Mouse (Mus musculus): ENCODE measurements at regions not wholly inside any gene's neighbourhood (a gene's known extent, or its start where the extent isn't known, plus 50 kb on each side); places are given as distances from the start of the nearest gene placed in this dataset.

DNA sequence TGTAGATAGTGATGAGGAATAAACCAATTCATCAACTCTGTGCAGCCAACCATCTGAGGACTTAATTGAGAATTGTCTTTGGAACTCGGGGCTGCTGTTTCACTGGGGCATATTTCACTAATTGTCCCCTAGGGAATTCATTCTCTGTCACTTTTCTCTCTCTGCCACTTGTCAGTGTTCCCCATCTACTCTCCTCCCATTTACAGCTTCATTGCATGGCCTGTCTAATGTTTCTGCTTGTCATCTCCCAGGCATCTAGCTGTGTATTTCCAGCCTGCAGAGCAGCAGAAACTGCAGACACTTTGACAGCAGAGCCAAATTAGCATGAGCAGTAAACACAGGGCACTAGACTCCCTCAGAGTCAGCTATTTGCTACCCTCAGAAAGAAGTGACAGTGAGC, 1105.2 kb downstream of the Ntrk3 start:
- DNase-seq (ENCODE audit: low spot score), result peak; percentile 86

DNA sequence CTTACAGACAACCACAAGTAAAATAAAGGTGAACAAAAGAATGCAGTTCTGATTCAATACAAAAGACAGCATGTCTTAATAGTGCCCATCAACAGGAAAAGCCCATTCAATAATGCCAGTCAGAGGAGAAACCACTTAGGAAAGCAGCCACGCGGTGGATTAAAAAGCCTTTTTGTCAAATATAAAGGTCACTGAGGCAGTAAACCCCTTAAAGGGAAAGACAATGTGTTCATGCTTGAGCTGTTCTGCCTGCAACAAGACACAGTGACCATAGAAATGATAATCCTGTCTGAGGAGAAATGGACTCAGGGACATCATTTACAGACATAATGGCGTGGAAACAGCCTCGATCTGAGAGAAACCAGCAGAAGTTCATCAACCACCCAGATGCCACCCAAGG, 1114.3 kb downstream of the Ntrk3 start:
- no peak for DNase-seq (ENCODE audit: low spot score)

DNA sequence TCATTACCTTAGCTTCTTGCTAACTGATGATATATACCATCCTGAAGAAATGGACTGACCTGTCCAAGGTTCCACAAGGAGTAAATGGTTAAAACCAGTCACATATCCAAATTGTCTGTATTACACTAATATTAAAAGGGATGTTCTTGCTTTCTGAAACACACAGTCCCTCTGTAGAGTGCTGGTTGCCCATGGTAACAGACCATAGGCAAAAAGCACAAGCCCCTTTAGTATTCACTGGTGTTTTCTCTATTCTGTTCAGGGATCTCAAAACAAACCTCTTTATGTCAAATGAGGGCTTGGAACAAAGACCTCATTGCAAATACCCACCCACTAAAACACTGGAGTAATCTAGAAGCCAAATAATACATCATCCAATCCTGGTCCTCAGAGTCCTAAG, 1114.9 kb downstream of the Ntrk3 start:
- DNase-seq (ENCODE audit: low spot score), result no peak

DNA sequence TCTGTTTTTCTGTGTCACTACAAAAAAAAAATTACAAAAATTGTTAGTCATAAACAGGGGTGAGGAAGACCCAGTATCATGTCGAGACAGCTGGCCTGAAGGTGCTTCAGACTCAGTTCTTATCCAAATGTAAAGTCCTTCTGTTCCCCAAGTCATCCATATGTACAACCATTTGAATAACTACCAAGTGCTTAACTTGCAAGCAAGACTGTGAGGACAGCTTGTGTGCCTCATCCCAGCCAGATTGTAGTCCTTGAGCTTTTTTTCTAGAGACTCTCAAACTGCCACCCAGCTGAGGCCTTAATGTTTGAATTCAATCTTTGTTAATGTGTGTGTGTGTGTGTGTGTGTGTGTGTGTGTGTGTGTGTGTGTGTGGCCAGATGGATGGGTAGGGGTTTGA, 1164.9 kb downstream of the Ntrk3 start:
- DNase-seq (ENCODE audit: low spot score), result no peak

DNA sequence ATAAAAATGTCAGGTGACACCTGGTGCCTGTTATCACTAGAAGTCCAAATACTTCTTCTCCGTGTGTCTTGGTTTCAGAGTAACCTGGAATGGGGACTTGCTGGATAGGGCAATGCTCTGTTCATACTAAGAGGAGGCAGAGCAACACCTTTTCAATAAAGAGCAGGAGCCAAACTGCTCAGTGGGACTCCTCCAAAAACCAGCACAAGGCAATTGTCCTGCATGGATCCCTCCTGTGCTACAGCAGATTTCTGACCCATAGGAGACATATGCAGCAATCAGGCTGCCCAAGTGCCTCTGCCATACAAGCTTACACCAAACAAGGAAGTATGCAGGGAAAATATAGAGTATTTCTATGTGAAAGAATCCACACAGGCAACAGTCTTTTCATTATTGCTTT, 1178.7 kb downstream of the Ntrk3 start:
- DNase-seq (ENCODE audit: low spot score), result no peak

- no peak for DNase-seq (ENCODE audit: low spot score)
Observed at GRCm38 (mm10) chr7:77558536-77558935, 1179.3 kb downstream of the Ntrk3 start.

- DNase-seq (ENCODE audit: low spot score), result no peak
Observed at GRCm38 (mm10) chr7:77536890-77537289, 1200.9 kb downstream of the Ntrk3 start.

GRCm38 (mm10) chr7:77527906-77528305, 1209.9 kb downstream of the Ntrk3 start:
- no peak for DNase-seq (ENCODE audit: low spot score)

GRCm38 (mm10) chr7:77509586-77509985, 1228.2 kb downstream of the Ntrk3 start:
- DNase-seq (ENCODE audit: low spot score), result no peak

DNA sequence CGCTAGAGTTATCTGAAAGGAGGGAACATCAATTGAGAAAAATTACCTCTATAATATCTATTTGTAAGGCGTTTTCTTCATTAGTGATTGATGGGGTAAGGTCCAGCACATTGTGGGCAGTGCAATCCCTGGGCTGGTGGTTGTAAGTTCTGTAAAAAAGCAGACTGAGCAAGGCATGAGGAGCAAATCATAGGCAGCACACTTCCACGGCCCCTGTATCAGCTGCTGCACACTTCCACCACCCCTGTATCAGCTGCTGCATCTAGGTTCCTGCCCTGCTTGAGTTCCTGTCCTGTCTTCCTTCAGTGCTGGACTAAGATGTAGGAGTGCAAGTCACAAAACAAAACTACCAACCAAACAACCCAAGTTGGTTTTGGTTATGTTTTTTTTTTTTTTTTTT, 1230.2 kb downstream of the Ntrk3 start:
- DNase-seq (ENCODE audit: low spot score), result no peak

GRCm38 (mm10) chr7:77502608-77503007, 1235.2 kb downstream of the Ntrk3 start:
- no peak for DNase-seq (ENCODE audit: low spot score)

GRCm38 (mm10) chr7:77495066-77495465, 1242.7 kb downstream of the Ntrk3 start:
- DNase-seq (ENCODE audit: low spot score), result no peak

- peak; percentile 26 for DNase-seq (ENCODE audit: low spot score)
Observed at GRCm38 (mm10) chr7:77477519-77477918, 1247.8 kb downstream of the Agbl1 start.

GRCm38 (mm10) chr7:77446052-77446367, 1216.3 kb downstream of the Agbl1 start:
- DNase-seq (ENCODE audit: low spot score), result no peak

DNA sequence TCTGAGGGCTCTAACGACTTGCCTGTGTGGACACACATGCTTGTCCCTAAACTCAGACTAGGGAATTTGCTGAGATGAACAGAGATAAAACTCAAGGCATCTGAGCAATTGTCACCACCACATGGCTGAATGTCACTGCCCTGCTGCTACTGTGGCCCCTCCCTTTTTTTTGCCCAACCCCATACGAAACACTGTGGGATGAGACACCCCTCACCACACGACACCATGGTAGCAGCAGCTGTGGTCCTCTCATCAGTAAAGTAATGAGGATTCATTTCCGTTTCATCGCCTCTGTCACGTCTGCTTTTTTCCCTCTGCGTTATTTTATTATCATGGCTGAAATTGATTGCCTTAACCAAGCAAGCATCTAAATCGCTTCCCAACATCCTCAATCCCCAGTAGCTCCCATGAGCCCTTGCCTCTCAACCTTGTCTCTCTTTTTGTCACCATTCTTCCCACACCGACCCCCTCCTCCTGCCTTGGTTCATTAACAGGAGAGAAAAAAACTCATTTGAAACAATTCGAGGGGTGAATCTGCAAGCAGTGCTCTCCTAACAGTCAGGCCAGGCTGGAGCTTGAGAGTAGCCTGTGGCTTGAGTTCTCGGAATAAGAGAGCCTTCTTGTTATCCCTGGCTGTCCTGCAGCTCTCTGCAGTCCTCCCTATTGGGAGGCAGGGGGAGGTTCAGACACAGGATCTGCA, 1215.8 kb downstream of the Agbl1 start:
- DNase-seq (ENCODE audit: low spot score), result no peak

- DNase-seq (ENCODE audit: low spot score), result peak; percentile 10
Observed at GRCm38 (mm10) chr7:77441622-77442021, 1211.9 kb downstream of the Agbl1 start.

- DNase-seq (ENCODE audit: low spot score), result no peak
Observed at GRCm38 (mm10) chr7:77413606-77414005, 1183.9 kb downstream of the Agbl1 start.

Data from MN1 (cell line).